In the genomic region with DNA sequence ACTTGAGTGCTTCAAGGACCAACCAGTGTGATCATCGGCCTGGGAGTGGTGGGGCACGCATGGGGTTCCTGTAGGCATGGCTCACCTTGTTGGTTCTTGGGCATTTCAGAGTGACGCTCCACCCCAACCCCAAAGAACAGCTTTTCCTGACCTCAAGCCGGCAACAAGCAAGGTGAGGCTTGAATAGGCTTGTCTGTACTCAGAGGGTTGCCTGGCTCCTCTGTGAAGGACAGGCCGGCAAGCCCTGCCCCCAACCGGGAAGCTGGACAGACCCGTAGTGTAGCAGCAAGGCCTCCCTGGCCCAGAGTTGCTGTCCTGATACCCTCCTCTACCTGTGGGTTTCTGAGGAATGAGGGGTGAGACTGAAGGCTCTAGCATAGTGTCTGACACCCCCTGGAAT, we compare ENCODE assay signal across 21 mouse cellular contexts. TPM values are rescaled to one million over a fixed set of nuclear protein-coding genes. Genes with fewer than 3 reads are reported as not detected.
DNase-seq lines count a peak whose midpoint lies in the region; ATAC-seq lines count a peak whose summit lies in the region.
"Had no signal": no experiment of that assay in that cellular context is flagged by ENCODE, and none has a peak within 500 bp of the region (broad histone marks: within the 10 kb centered on the region; RNA-seq: fewer than 3 reads in every experiment).

No protein-coding gene starts in this region.

- no peak overlapping the region for H3K27ac ChIP-seq in hindbrain, embryonic 16.5 days (ENCODE audit: low read depth, low read length)
- H3K27ac ChIP-seq in hindbrain, embryonic 14.5 days, result no peak overlapping the region
- H3K27ac ChIP-seq in neural tube, embryonic 15.5 days (replicated peaks), result no peak overlapping the region
- H3K27ac ChIP-seq in forebrain, embryonic 11.5 days (ENCODE audit: low read depth, low read length), result no peak overlapping the region
- H3K27ac ChIP-seq: embryonic facial prominence, embryonic 13.5 days; forebrain, embryonic 15.5 days; heart, embryonic 15.5 days; hindbrain, embryonic 10.5 days; intestine, embryonic 15.5 days had no signal

- H3K4me2 ChIP-seq in hindbrain, embryonic 16.5 days (ENCODE audit: low read length), result no peak overlapping the region
- no peak overlapping the region for H3K4me2 ChIP-seq in hindbrain, embryonic 14.5 days (replicated peaks)
- H3K4me2 ChIP-seq in neural tube, embryonic 15.5 days, result no peak overlapping the region
- H3K4me2 ChIP-seq in forebrain, embryonic 11.5 days (ENCODE audit: low read depth, low read length, severe bottlenecking), result no peak overlapping the region
- H3K4me2 ChIP-seq: embryonic facial prominence, embryonic 13.5 days; forebrain, embryonic 15.5 days; heart, embryonic 11.5 days; heart, embryonic 15.5 days; intestine, embryonic 15.5 days had no signal

- H3K9ac ChIP-seq in hindbrain, embryonic 16.5 days (ENCODE audit: low read depth, low read length), result no peak overlapping the region
- no peak overlapping the region for H3K9ac ChIP-seq in hindbrain, embryonic 14.5 days
- H3K9ac ChIP-seq in neural tube, embryonic 15.5 days (replicated peaks), result no peak overlapping the region
- no peak overlapping the region for H3K9ac ChIP-seq in forebrain, embryonic 11.5 days (ENCODE audit: low read length)
- H3K9ac ChIP-seq: embryonic facial prominence, embryonic 13.5 days; forebrain, embryonic 15.5 days; heart, embryonic 15.5 days; intestine, embryonic 15.5 days had no signal

- ATAC-seq in hindbrain, embryonic 16.5 days, result peak; percentile 5; the same call in 1 of the 2 replicates
- ATAC-seq in hindbrain, embryonic 14.5 days (ENCODE audit: low FRiP score), result no peak
- ATAC-seq in neural tube, embryonic 15.5 days (ENCODE audit: low FRiP score), result 0 out of 2 replicates have a peak, but pooled peaks have one; percentile 4
- no peak for ATAC-seq in forebrain, embryonic 11.5 days (replicated peaks; ENCODE audit: low FRiP score)
- ATAC-seq: CD4-positive, CD25-positive, alpha-beta regulatory T cell, adult 4 months; forebrain, embryonic 15.5 days; intestine, embryonic 15.5 days had no signal

- H3K36me3 ChIP-seq in hindbrain, embryonic 16.5 days (ENCODE audit: control insufficient read depth, insufficient read depth, low read length), result no peaks in the 10 kb centered on the region
- no peaks in the 10 kb centered on the region for H3K36me3 ChIP-seq in hindbrain, embryonic 14.5 days (replicated peaks; ENCODE audit: control insufficient read depth, insufficient read depth)
- H3K36me3 ChIP-seq in neural tube, embryonic 15.5 days, result no peaks in the 10 kb centered on the region
- no peaks in the 10 kb centered on the region for H3K36me3 ChIP-seq in forebrain, embryonic 11.5 days (ENCODE audit: control insufficient read depth, insufficient read depth, low read length)
- H3K36me3 ChIP-seq: embryonic facial prominence, embryonic 13.5 days; forebrain, embryonic 15.5 days; heart, embryonic 15.5 days; hindbrain, embryonic 10.5 days; intestine, embryonic 15.5 days had no signal

- no peaks in the 10 kb centered on the region; the same call in 1 of the 2 replicates for H3K27me3 ChIP-seq in hindbrain, embryonic 16.5 days (replicated peaks; ENCODE audit: control insufficient read depth, insufficient read depth, low read length)
- H3K27me3 ChIP-seq in hindbrain, embryonic 14.5 days (ENCODE audit: control insufficient read depth, insufficient read depth, low read length), result no peaks in the 10 kb centered on the region
- H3K27me3 ChIP-seq in neural tube, embryonic 15.5 days (replicated peaks), result 0 out of 2 replicates have a peak, but pooled peaks cover 3% of the 10 kb centered on the region
- H3K27me3 ChIP-seq in forebrain, embryonic 11.5 days (ENCODE audit: control insufficient read depth, insufficient read depth, low read length), result no peaks in the 10 kb centered on the region
- H3K27me3 ChIP-seq: embryonic facial prominence, embryonic 13.5 days; forebrain, embryonic 15.5 days; heart, embryonic 15.5 days; intestine, embryonic 15.5 days had no signal

- H3K4me1 ChIP-seq in hindbrain, embryonic 16.5 days (ENCODE audit: control insufficient read depth, insufficient read depth, low read depth, low read length), result peaks cover 7% of the 10 kb centered on the region
- peaks cover 7% of the 10 kb centered on the region; the same call in 1 of the 2 replicates for H3K4me1 ChIP-seq in hindbrain, embryonic 14.5 days (replicated peaks; ENCODE audit: control insufficient read depth, insufficient read depth, low read length)
- H3K4me1 ChIP-seq in neural tube, embryonic 15.5 days, result peaks cover 8% of the 10 kb centered on the region; the same call in 1 of the 2 replicates
- 0 out of 2 replicates have a peak, but pooled peaks cover 2% of the 10 kb centered on the region for H3K4me1 ChIP-seq in forebrain, embryonic 11.5 days (replicated peaks; ENCODE audit: control insufficient read depth, insufficient read depth, low read length)
- H3K4me1 ChIP-seq: intestine, embryonic 15.5 days had no signal

- WGBS in hindbrain, embryonic 16.5 days, result 74% methylated on average over 7 of the region's 7 CpGs
- 68% methylated on average over 7 of the region's 7 CpGs for WGBS in hindbrain, embryonic 14.5 days
- WGBS in neural tube, embryonic 15.5 days, result 80% methylated on average over 7 of the region's 7 CpGs
- WGBS in forebrain, embryonic 11.5 days, result 66% methylated on average over 7 of the region's 7 CpGs

- H3K9me3 ChIP-seq in hindbrain, embryonic 16.5 days (ENCODE audit: control insufficient read depth, low read length), result no peaks in the 10 kb centered on the region
- H3K9me3 ChIP-seq in hindbrain, embryonic 14.5 days (ENCODE audit: control insufficient read depth, low read length), result no peaks in the 10 kb centered on the region
- H3K9me3 ChIP-seq in neural tube, embryonic 15.5 days (replicated peaks), result no peaks in the 10 kb centered on the region
- no peaks in the 10 kb centered on the region for H3K9me3 ChIP-seq in forebrain, embryonic 11.5 days (ENCODE audit: control insufficient read depth, low read length)
- H3K9me3 ChIP-seq: embryonic facial prominence, embryonic 13.5 days; forebrain, embryonic 15.5 days; heart, embryonic 15.5 days; hindbrain, embryonic 10.5 days; intestine, embryonic 15.5 days had no signal

- no peak for DNase-seq in hindbrain, embryonic 14.5 days (ENCODE audit: low spot score)
- peak; percentile 40 to 62 for DNase-seq in urinary bladder, adult 18-20 months (ENCODE audit: low spot score in 2 of 2)
- no peak for DNase-seq in urinary bladder, postnatal 10 days (ENCODE audit: low spot score)
- peak; percentile 59 to 64 for DNase-seq in urinary bladder, postnatal 36 days (ENCODE audit: low spot score in 2 of 2)
- DNase-seq in forebrain, embryonic 11.5 days (ENCODE audit: low spot score), result no peak
- DNase-seq: B cell, adult 2 months; cerebellum, adult 11-12 months; cerebellum, adult 9-10 months; cerebellum, postnatal 36 days; gastrocnemius, postnatal 10 days; heart, adult 18-20 months; heart, postnatal 14 days had no signal

- H3K4me3 ChIP-seq in hindbrain, embryonic 16.5 days (ENCODE audit: low read length), result no peak overlapping the region
- no peak overlapping the region for H3K4me3 ChIP-seq in hindbrain, embryonic 14.5 days (replicated peaks; ENCODE audit: low read length)
- no peak overlapping the region for H3K4me3 ChIP-seq in neural tube, embryonic 15.5 days (replicated peaks)
- no peak overlapping the region for H3K4me3 ChIP-seq in forebrain, embryonic 11.5 days (ENCODE audit: low read depth, low read length)
- H3K4me3 ChIP-seq: embryonic facial prominence, embryonic 13.5 days; forebrain, embryonic 15.5 days; heart, embryonic 15.5 days; hindbrain, embryonic 10.5 days; intestine, embryonic 15.5 days had no signal

RNA-seq across cellular contexts. Expression of a gene that starts 12.9 kb away (rescaled TPM):
- 2.7 and 2.8 TPM in 2 replicates for polyA plus RNA-seq in hindbrain, embryonic 16.5 days (2015; fragmentation: Nextera tagmentation; extraction: Ambion mirVana)
- 1.8 and 2.7 TPM in 2 replicates for polyA plus RNA-seq in hindbrain, embryonic 14.5 days (2014; fragmentation: Nextera tagmentation; extraction: Ambion mirVana)
- 2.1 and 2.4 TPM in 2 replicates for polyA plus RNA-seq in neural tube, embryonic 15.5 days (2015; fragmentation: Nextera tagmentation; extraction: Ambion mirVana)
- 0.63 and 0.81 TPM in 2 replicates for polyA plus RNA-seq in forebrain, embryonic 11.5 days (2014; fragmentation: Nextera tagmentation; extraction: Ambion mirVana)
- polyA plus RNA-seq: CD4-positive, CD25-positive, alpha-beta regulatory T cell, adult 4 months had no signal

Comparison
In these comparisons a context has a peak if more than half of its experiments do, and no peak if none do; other contexts are left out.
1. ATAC-seq: peak in hindbrain, embryonic 16.5 days (single experiment) and neural tube, embryonic 15.5 days (single experiment); none in hindbrain, embryonic 14.5 days (single experiment) and forebrain, embryonic 11.5 days (single experiment).
2. DNase-seq: peak in urinary bladder, adult 18-20 months (2 of 2) and urinary bladder, postnatal 36 days (2 of 2); none in hindbrain, embryonic 14.5 days (single experiment), urinary bladder, postnatal 10 days (single experiment) and forebrain, embryonic 11.5 days (single experiment).